Mouse (Mus musculus): ENCODE results near the gene Capns1.
"Not testable (repeated sequence)": the region's sequence is repeated elsewhere in the genome, so short reads cannot be mapped to it uniquely, and the experiment has no call there.

The Capns1 gene

GRCm38 (mm10) chr7:30204380-30204779 lies 5.8 kb upstream of the Capns1 start:
- no peak for ATAC-seq (ENCODE audit: insufficient number of reproducible peaks, low FRiP score, low TSS enrichment)

GRCm38 (mm10) chr7:30202895-30203690 lies 4.5 kb upstream of the Capns1 start:
- peak; percentile 85; the same call in 1 of the 2 replicates for ATAC-seq (ENCODE audit: insufficient number of reproducible peaks, low FRiP score, low TSS enrichment)

GRCm38 (mm10) chr7:30200661-30201060 lies 2.0 kb upstream of the Capns1 start:
- ATAC-seq (ENCODE audit: insufficient number of reproducible peaks, low FRiP score, low TSS enrichment) = not testable (repeated sequence)

GRCm38 (mm10) chr7:30200200-30200599 lies 1.6 kb upstream of the Capns1 start:
- ATAC-seq (ENCODE audit: insufficient number of reproducible peaks, low FRiP score, low TSS enrichment) = no peak

- ATAC-seq (ENCODE audit: insufficient number of reproducible peaks, low FRiP score, low TSS enrichment) = no peak
Measured at GRCm38 (mm10) chr7:30199498-30200139, 1.0 kb upstream of the Capns1 start.

GRCm38 (mm10) chr7:30197592-30198129 lies 950 bp downstream of the Capns1 start:
- no peak for ATAC-seq (ENCODE audit: insufficient number of reproducible peaks, low FRiP score, low TSS enrichment)

GRCm38 (mm10) chr7:30196171-30196570 lies 2.4 kb downstream of the Capns1 start:
- no peak for ATAC-seq (ENCODE audit: insufficient number of reproducible peaks, low FRiP score, low TSS enrichment)

- no peak for ATAC-seq (ENCODE audit: insufficient number of reproducible peaks, low FRiP score, low TSS enrichment)
Measured at GRCm38 (mm10) chr7:30195461-30195860, 3.1 kb downstream of the Capns1 start.

GRCm38 (mm10) chr7:30194884-30195283 lies 3.7 kb downstream of the Capns1 start:
- ATAC-seq (ENCODE audit: insufficient number of reproducible peaks, low FRiP score, low TSS enrichment) = peak; percentile 91

GRCm38 (mm10) chr7:30194101-30194831 lies 4.3 kb downstream of the Capns1 start:
- ATAC-seq (ENCODE audit: insufficient number of reproducible peaks, low FRiP score, low TSS enrichment) = 0 out of 2 replicates have a peak, but pooled peaks have one; percentile 21

- ATAC-seq (ENCODE audit: insufficient number of reproducible peaks, low FRiP score, low TSS enrichment) = no peak; the same call in 1 of the 2 replicates
Measured at GRCm38 (mm10) chr7:30193581-30194100, 5.0 kb downstream of the Capns1 start.

GRCm38 (mm10) chr7:30193013-30193412 lies 5.6 kb downstream of the Capns1 start:
- ATAC-seq (ENCODE audit: insufficient number of reproducible peaks, low FRiP score, low TSS enrichment) = no peak

GRCm38 (mm10) chr7:30192088-30192487 lies 6.5 kb downstream of the Capns1 start:
- no peak for ATAC-seq (ENCODE audit: insufficient number of reproducible peaks, low FRiP score, low TSS enrichment)

- no peak for ATAC-seq (ENCODE audit: insufficient number of reproducible peaks, low FRiP score, low TSS enrichment)
Measured at GRCm38 (mm10) chr7:30189116-30189491, 9.5 kb downstream of the Capns1 start.

- no peak for ATAC-seq (ENCODE audit: insufficient number of reproducible peaks, low FRiP score, low TSS enrichment)
Measured at GRCm38 (mm10) chr7:30188344-30189115, 10.1 kb downstream of the Capns1 start.

- no peak for ATAC-seq (ENCODE audit: insufficient number of reproducible peaks, low FRiP score, low TSS enrichment)
Measured at GRCm38 (mm10) chr7:30184641-30185348, 13.8 kb downstream of the Capns1 start.

GRCm38 (mm10) chr7:30183879-30184289 lies 14.7 kb downstream of the Capns1 start, which contains the start of gene Cox7a1:
Cox7a1 (plus strand) TSS chr7:30184144.
- peak; percentile 47; the same call in 1 of the 2 replicates for ATAC-seq (ENCODE audit: insufficient number of reproducible peaks, low FRiP score, low TSS enrichment)

- not testable (repeated sequence) for ATAC-seq (ENCODE audit: insufficient number of reproducible peaks, low FRiP score, low TSS enrichment)
Measured at GRCm38 (mm10) chr7:30183189-30183588, 15.4 kb downstream of the Capns1 start.

- ATAC-seq (ENCODE audit: insufficient number of reproducible peaks, low FRiP score, low TSS enrichment) = not testable (repeated sequence)
Measured at GRCm38 (mm10) chr7:30181929-30182328, 16.7 kb downstream of the Capns1 start.

All from cerebellum, adult (tissue).